Mouse (Mus musculus): ENCODE measurements around the gene Hyal3. TPM values are rescaled to one million over a fixed set of nuclear protein-coding genes. Genes with fewer than 3 reads are reported as not detected.

Gene Hyal3
- polyA plus RNA-seq, 1 experiment from 2014 or later = 0.24 TPM

DNA sequence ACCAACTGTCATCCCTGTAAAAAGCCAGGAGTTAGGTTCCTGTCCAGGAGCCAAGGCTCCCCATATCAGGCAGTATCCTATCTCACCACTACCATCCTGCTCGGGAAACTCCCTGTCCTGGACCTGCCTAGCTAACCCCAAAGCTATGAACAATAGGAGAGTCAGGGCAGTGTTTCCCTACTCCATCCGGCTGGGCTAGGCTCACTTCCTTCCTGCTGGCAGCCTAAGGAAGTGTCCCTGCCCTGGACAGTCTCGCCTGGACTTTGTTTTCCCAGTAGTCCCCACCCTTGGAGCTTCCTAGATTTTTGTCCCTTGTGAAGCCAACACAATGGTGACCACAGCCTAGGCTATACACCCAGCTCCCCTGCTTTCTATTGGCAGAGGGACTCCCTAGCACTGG is 13.8 kb upstream of the Hyal3 start:
- DNase-seq (ENCODE audit: low spot score) (no peak), ATAC-seq (ENCODE audit: insufficient read depth, low FRiP score, low TSS enrichment) (no peak)
- 82% methylated on average over 3 of the region's 3 CpGs for WGBS
- H3K4me2 ChIP-seq (ENCODE audit: low read depth) = no peak overlapping the region
- H3K9me3 ChIP-seq (ENCODE audit: control insufficient read depth, low read length) = no peaks in the 10 kb centered on the region
- no peaks in the 10 kb centered on the region for H3K27me3 ChIP-seq (ENCODE audit: control insufficient read depth, insufficient read depth, low read length)
- H3K4me1 ChIP-seq (ENCODE audit: control insufficient read depth, insufficient read depth, low read length) = peaks cover 31% of the 10 kb centered on the region
- H3K9ac ChIP-seq (ENCODE audit: low read length) = no peak overlapping the region
- no peak overlapping the region for H3K4me3 ChIP-seq (ENCODE audit: low read depth, low read length)
- H3K36me3 ChIP-seq (ENCODE audit: control insufficient read depth, insufficient read depth, low read length) = peaks cover 6% of the 10 kb centered on the region; the same call in 1 of the 2 replicates
- H3K27ac ChIP-seq (ENCODE audit: low read depth, low read length) = no peak overlapping the region

DNA sequence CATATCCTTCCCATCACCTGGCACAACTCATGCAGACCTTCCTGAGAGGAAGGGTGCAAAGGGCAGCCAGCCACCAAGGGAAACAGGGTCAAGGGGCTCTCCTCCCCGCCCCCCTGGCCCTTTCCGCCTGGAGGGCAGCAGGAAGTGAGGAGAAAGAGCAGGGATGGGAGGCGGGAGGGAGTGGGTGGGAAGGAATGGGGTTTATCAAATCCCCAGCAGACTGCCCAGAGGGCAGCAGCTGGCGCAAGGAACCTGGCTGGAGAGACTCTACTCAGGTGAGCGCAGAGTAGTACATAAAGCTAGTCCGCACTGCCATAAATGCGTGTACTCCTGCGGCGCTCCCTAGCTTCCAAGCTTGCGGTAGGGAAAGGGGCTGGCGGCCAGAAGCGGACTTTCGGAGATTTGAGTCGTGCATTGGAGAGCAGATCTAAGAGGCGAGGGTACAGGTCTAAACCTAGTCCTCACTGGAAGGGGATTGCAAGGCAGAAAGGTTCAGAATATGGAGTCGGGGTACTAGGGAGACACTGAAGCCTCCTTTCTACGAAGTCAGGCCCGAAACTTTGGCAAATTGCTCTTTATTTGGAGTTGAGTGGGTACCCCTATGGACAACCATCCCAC is 12.8 kb upstream of the Hyal3 start, which contains the start of gene Hyal2:
Gene Hyal2, plus strand, starts transcription at position 244 of the 618 bp plus-strand sequence.
- peak within 1 kb of the TSS; percentile 74 for H3K4me2 ChIP-seq (ENCODE audit: low read depth)
- peaks cover 13% of the 10 kb centered on the region; the same call in 1 of the 2 replicates for H3K36me3 ChIP-seq (ENCODE audit: control insufficient read depth, insufficient read depth, low read length)
- peak within 1 kb of the TSS; percentile 54 for H3K27ac ChIP-seq (ENCODE audit: low read depth, low read length)
- peaks cover 31% of the 10 kb centered on the region for H3K4me1 ChIP-seq (ENCODE audit: control insufficient read depth, insufficient read depth, low read length)
- DNase-seq (ENCODE audit: low spot score) (no peak), ATAC-seq (ENCODE audit: insufficient read depth, low FRiP score, low TSS enrichment) (no peak)
- peak within 1 kb of the TSS; percentile 76 for H3K4me3 ChIP-seq (ENCODE audit: low read depth, low read length)
- H3K9me3 ChIP-seq (ENCODE audit: control insufficient read depth, low read length) = no peaks in the 10 kb centered on the region
- H3K27me3 ChIP-seq (ENCODE audit: control insufficient read depth, insufficient read depth, low read length) = no peaks in the 10 kb centered on the region
- peak within 1 kb of the TSS; percentile 79 for H3K9ac ChIP-seq (ENCODE audit: low read length)
- 7% methylated on average over 18 of the region's 18 CpGs for WGBS

DNA sequence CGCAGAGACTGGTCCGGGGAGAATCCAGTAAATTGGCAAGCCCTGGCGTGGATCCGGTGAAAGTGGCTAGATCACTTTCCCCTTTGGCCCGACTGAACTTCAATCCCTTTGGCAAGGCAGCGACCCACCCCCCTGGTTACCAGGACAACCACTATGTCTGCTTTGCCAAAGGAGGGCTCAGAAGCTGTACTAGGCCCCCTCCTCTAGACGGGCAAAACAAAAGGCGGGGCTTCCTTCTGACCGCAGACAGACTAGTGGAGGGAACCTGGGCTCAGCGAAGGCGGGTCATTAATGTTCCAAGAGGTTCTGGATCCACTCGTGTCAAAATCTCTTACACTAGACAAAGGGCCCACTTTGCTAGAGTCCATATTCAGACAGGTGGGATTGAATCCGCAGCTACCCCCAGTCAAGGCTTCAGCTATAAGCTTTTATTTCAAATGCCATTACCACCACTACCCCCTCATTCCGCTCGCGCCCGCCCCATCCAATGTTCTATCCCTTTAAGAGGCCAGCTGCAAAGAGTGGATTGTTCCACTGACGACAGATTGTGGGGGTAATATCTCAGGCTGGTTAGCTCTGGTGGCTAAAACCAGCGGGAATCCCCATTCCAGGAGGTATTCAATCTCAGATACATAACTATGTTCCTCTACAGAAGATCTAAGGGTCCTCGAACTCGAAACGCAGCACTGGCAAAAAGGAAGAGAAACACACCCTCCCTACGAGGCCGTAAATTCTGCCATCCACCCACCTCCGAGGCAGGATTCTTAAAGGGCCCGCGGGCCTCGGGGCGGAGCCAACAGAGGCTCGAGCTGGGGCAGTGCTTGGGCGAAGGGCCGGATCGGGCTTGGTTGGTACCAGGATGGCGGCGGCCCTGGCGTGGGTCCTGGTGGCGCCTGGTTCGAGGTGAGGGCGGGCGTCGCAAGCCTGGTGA is 12.0 kb upstream of the Hyal3 start:
- peak overlapping the region; percentile 74 for H3K4me2 ChIP-seq (ENCODE audit: low read depth)
- H3K27ac ChIP-seq (ENCODE audit: low read depth, low read length) = peak overlapping the region; percentile 54
- H3K4me1 ChIP-seq (ENCODE audit: control insufficient read depth, insufficient read depth, low read length) = peaks cover 31% of the 10 kb centered on the region
- peak overlapping the region; percentile 79 for H3K9ac ChIP-seq (ENCODE audit: low read length)
- no peaks in the 10 kb centered on the region for H3K9me3 ChIP-seq (ENCODE audit: control insufficient read depth, low read length)
- H3K27me3 ChIP-seq (ENCODE audit: control insufficient read depth, insufficient read depth, low read length) = no peaks in the 10 kb centered on the region
- H3K36me3 ChIP-seq (ENCODE audit: control insufficient read depth, insufficient read depth, low read length) = peaks cover 16% of the 10 kb centered on the region
- peak; percentile 83 for ATAC-seq (ENCODE audit: insufficient read depth, low FRiP score, low TSS enrichment)
- DNase-seq (ENCODE audit: low spot score) = peak; percentile 93
- WGBS = under 1% methylated on average over 41 of the region's 41 CpGs
- H3K4me3 ChIP-seq (ENCODE audit: low read depth, low read length) = peak overlapping the region; percentile 76

DNA sequence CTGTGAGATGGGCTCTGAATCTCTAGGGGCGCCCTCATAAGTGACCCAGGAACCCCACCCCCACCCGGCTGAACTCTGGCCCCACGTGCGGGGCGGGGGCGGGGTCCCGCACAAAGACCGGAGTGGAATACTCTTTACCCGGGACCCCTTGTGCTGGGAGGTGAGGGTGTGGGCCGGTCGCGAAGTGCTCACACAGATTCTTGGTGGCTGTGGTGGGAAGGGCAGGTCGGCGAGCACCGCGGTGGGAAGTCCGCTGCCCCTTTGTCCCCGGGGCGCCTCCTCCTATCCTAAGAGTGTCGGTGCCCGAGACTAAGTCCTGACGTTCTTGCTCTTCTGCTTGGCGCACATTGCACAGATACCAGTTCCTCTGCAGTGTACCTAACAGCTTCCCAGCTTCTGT is 11.3 kb upstream of the Hyal3 start:
- Histone ChIP-seq H3K9me3 (ENCODE audit: control insufficient read depth, low read length) (no peaks in the 10 kb centered on the region), H3K27me3 (ENCODE audit: control insufficient read depth, insufficient read depth, low read length) (no peaks in the 10 kb centered on the region), H3K9ac (ENCODE audit: low read length) (peak overlapping the region; percentile 79), H3K4me1 (ENCODE audit: control insufficient read depth, insufficient read depth, low read length) (peaks cover 25% of the 10 kb centered on the region), H3K27ac (ENCODE audit: low read depth, low read length) (peak overlapping the region; percentile 54), H3K36me3 (ENCODE audit: control insufficient read depth, insufficient read depth, low read length) (peaks cover 16% of the 10 kb centered on the region), H3K4me2 (ENCODE audit: low read depth) (peak overlapping the region; percentile 74), H3K4me3 (ENCODE audit: low read depth, low read length) (peak overlapping the region; percentile 76)
- DNase-seq (ENCODE audit: low spot score) (no peak), ATAC-seq (ENCODE audit: insufficient read depth, low FRiP score, low TSS enrichment) (peak; percentile 39)
- WGBS = 0% methylated on average over 22 of the region's 23 CpGs

DNA sequence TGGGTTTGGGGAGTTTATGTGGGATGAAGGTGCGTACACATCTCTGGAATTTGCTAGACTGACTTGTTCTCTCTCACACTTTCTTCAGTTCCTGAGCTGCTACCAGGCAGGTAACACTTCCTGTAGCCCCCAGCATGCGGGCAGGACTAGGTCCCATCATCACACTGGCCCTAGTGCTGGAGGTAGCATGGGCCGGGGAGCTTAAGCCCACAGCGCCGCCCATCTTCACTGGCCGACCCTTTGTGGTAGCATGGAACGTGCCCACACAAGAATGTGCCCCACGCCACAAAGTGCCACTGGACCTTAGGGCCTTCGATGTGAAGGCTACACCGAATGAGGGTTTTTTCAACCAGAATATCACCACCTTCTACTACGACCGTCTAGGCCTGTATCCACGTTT is 10.6 kb upstream of the Hyal3 start:
- H3K27ac ChIP-seq (ENCODE audit: low read depth, low read length) = no peak overlapping the region
- whole genome bisulfite sequencing = 61% methylated on average over 13 of the region's 13 CpGs

DNA sequence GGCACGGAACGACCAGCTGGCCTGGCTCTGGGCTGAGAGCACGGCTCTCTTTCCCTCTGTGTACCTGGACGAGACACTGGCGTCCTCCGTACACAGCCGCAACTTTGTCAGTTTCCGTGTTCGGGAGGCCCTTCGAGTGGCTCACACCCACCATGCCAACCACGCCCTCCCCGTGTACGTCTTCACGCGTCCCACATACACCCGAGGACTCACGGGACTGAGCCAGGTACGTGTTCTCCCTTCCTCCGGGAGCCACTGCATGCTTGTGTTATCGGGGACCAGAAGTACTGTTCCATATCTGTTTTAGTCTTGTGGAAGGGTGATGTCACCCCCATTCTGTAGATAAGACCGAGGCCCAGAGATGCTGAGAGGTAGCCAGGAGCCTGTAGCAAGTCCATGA is 9.8 kb upstream of the Hyal3 start:
- DNase-seq (ENCODE audit: low spot score) = no peak
- no peak overlapping the region for H3K9ac ChIP-seq (ENCODE audit: low read length)
- 96% methylated on average over 21 of the region's 21 CpGs for WGBS
- peaks cover 16% of the 10 kb centered on the region for H3K36me3 ChIP-seq (ENCODE audit: control insufficient read depth, insufficient read depth, low read length)
- no peak for ATAC-seq (ENCODE audit: insufficient read depth, low FRiP score, low TSS enrichment)
- no peaks in the 10 kb centered on the region for H3K27me3 ChIP-seq (ENCODE audit: control insufficient read depth, insufficient read depth, low read length)
- peak overlapping the region; percentile 74 for H3K4me2 ChIP-seq (ENCODE audit: low read depth)
- peaks cover 25% of the 10 kb centered on the region for H3K4me1 ChIP-seq (ENCODE audit: control insufficient read depth, insufficient read depth, low read length)
- peak overlapping the region; percentile 76; the same call in 1 of the 2 replicates for H3K4me3 ChIP-seq (ENCODE audit: low read depth, low read length)
- H3K27ac ChIP-seq (ENCODE audit: low read depth, low read length) = no peak overlapping the region
- no peaks in the 10 kb centered on the region for H3K9me3 ChIP-seq (ENCODE audit: control insufficient read depth, low read length)

More for the DNA sequence above, 10.6 kb upstream of the Hyal3 start:
- ATAC-seq (ENCODE audit: insufficient read depth, low FRiP score, low TSS enrichment) (no peak), DNase-seq (ENCODE audit: low spot score) (no peak)
- H3K4me1 ChIP-seq (ENCODE audit: control insufficient read depth, insufficient read depth, low read length) = peaks cover 25% of the 10 kb centered on the region
- H3K4me2 ChIP-seq (ENCODE audit: low read depth) = peak overlapping the region; percentile 74
- H3K9ac ChIP-seq (ENCODE audit: low read length) = peak overlapping the region; percentile 79
- H3K27me3 ChIP-seq (ENCODE audit: control insufficient read depth, insufficient read depth, low read length) = no peaks in the 10 kb centered on the region
- H3K36me3 ChIP-seq (ENCODE audit: control insufficient read depth, insufficient read depth, low read length) = peaks cover 16% of the 10 kb centered on the region
- H3K9me3 ChIP-seq (ENCODE audit: control insufficient read depth, low read length) = no peaks in the 10 kb centered on the region
- H3K4me3 ChIP-seq (ENCODE audit: low read depth, low read length) = peak overlapping the region; percentile 76

- Histone ChIP-seq H3K27ac (ENCODE audit: low read depth, low read length) (no peak overlapping the region), H3K4me1 (ENCODE audit: control insufficient read depth, insufficient read depth, low read length) (peaks cover 25% of the 10 kb centered on the region), H3K9ac (ENCODE audit: low read length) (no peak overlapping the region), H3K27me3 (ENCODE audit: control insufficient read depth, insufficient read depth, low read length) (no peaks in the 10 kb centered on the region), H3K36me3 (ENCODE audit: control insufficient read depth, insufficient read depth, low read length) (peaks cover 16% of the 10 kb centered on the region), H3K9me3 (ENCODE audit: control insufficient read depth, low read length) (no peaks in the 10 kb centered on the region), H3K4me2 (ENCODE audit: low read depth) (no peak overlapping the region), H3K4me3 (ENCODE audit: low read depth, low read length) (no peak overlapping the region)
- WGBS = 95% methylated on average over 22 of the region's 22 CpGs
- ATAC-seq (ENCODE audit: insufficient read depth, low FRiP score, low TSS enrichment) (no peak), DNase-seq (ENCODE audit: low spot score) (no peak)
Measured at GRCm38 (mm10) chr9:107571534-107572326, 8.9 kb upstream of the Hyal3 start.

- Histone ChIP-seq H3K4me2 (ENCODE audit: low read depth) (no peak overlapping the region), H3K27me3 (ENCODE audit: control insufficient read depth, insufficient read depth, low read length) (no peaks in the 10 kb centered on the region), H3K9ac (ENCODE audit: low read length) (no peak overlapping the region), H3K9me3 (ENCODE audit: control insufficient read depth, low read length) (no peaks in the 10 kb centered on the region), H3K27ac (ENCODE audit: low read depth, low read length) (no peak overlapping the region), H3K4me1 (ENCODE audit: control insufficient read depth, insufficient read depth, low read length) (peaks cover 26% of the 10 kb centered on the region), H3K36me3 (ENCODE audit: control insufficient read depth, insufficient read depth, low read length) (peaks cover 16% of the 10 kb centered on the region), H3K4me3 (ENCODE audit: low read depth, low read length) (no peak overlapping the region)
- WGBS = 96% methylated on average over 2 of the region's 2 CpGs
- ATAC-seq (ENCODE audit: insufficient read depth, low FRiP score, low TSS enrichment) (no peak), DNase-seq (ENCODE audit: low spot score) (no peak)
Measured at GRCm38 (mm10) chr9:107572327-107572662, 8.3 kb upstream of the Hyal3 start.
